ENCODE assay signal across 9 mouse cellular contexts in genomic region chr9:121778066-121778624, GRCm38 (mm10). TPM values are rescaled to one million over a fixed set of nuclear protein-coding genes. Genes with fewer than 3 reads are reported as not detected.
DNase-seq lines count a peak whose midpoint lies in the region; ATAC-seq and TF ChIP-seq lines count a peak whose summit lies in the region.
"Had no signal": no experiment of that assay in that cellular context is flagged by ENCODE, and none has a peak within 500 bp of the region (broad histone marks: within the 10 kb centered on the region; RNA-seq: fewer than 3 reads in every experiment).

No protein-coding gene starts in this region.

- H3K9ac ChIP-seq in liver, embryonic 12.5 days: no peak overlapping the region
- H3K9ac ChIP-seq in embryonic facial prominence, embryonic 15.5 days: no peak overlapping the region
- peak overlapping the region; percentile 60 for H3K9ac ChIP-seq in hindbrain, embryonic 13.5 days
- 0 out of 2 replicates have a peak overlapping the region, but pooled peaks have one; percentile 14 for H3K9ac ChIP-seq in neural tube, embryonic 15.5 days (replicated peaks)

- H3K27ac ChIP-seq in liver, embryonic 12.5 days: no peak overlapping the region
- no peak overlapping the region for H3K27ac ChIP-seq in embryonic facial prominence, embryonic 15.5 days (replicated peaks)
- H3K27ac ChIP-seq in hindbrain, embryonic 13.5 days: no peak overlapping the region
- H3K27ac ChIP-seq in neural tube, embryonic 15.5 days (replicated peaks): no peak overlapping the region; the same call in 1 of the 2 replicates
- no peak overlapping the region for H3K27ac ChIP-seq in thymus, adult 2 months (ENCODE audit: control insufficient read depth, insufficient read depth, low read length)

- no peak for DNase-seq in liver
- peak; percentile 72 for DNase-seq in left cerebral cortex, postnatal 4 days
- no peak for DNase-seq in cerebellum, adult 11-12 months
- no peak for DNase-seq in thymus, adult 2 months

- intact Hi-C loops in left cerebral cortex, postnatal 4 days (cut with DNase I): no loop called here

- peaks cover 8% of the 10 kb centered on the region; the same call in 1 of the 2 replicates for H3K4me1 ChIP-seq in liver, embryonic 12.5 days
- H3K4me1 ChIP-seq in embryonic facial prominence, embryonic 15.5 days: peaks cover 11% of the 10 kb centered on the region
- peaks cover 11% of the 10 kb centered on the region for H3K4me1 ChIP-seq in hindbrain, embryonic 13.5 days (replicated peaks)
- H3K4me1 ChIP-seq in neural tube, embryonic 15.5 days: peaks cover 14% of the 10 kb centered on the region
- H3K4me1 ChIP-seq in thymus, adult 2 months (replicated peaks; ENCODE audit: control insufficient read depth, insufficient read depth, low read length): peaks cover 8% of the 10 kb centered on the region; the same call in 1 of the 2 replicates

- no peaks in the 10 kb centered on the region for H3K9me3 ChIP-seq in liver, embryonic 12.5 days (replicated peaks)
- no peaks in the 10 kb centered on the region for H3K9me3 ChIP-seq in embryonic facial prominence, embryonic 15.5 days (replicated peaks)
- H3K9me3 ChIP-seq in hindbrain, embryonic 13.5 days: no peaks in the 10 kb centered on the region
- H3K9me3 ChIP-seq in neural tube, embryonic 15.5 days (replicated peaks): no peaks in the 10 kb centered on the region

- 15% methylated on average over 54 of the region's 54 CpGs for WGBS in liver, embryonic 12.5 days (ENCODE audit: insufficient replicate concordance)
- 14% methylated on average over 54 of the region's 54 CpGs for WGBS in embryonic facial prominence, embryonic 15.5 days
- WGBS in hindbrain, embryonic 13.5 days: 13% methylated on average over 54 of the region's 54 CpGs
- 10% methylated on average over 54 of the region's 54 CpGs for WGBS in neural tube, embryonic 15.5 days
- WGBS in thymus, adult 2 months: 14% methylated on average over 54 of the region's 54 CpGs

- ATAC-seq in liver, embryonic 12.5 days: peak; percentile 10; the same call in 1 of the 2 replicates
- ATAC-seq in embryonic facial prominence, embryonic 15.5 days (ENCODE audit: insufficient number of reproducible peaks, low FRiP score, low TSS enrichment, low read depth): no peak
- ATAC-seq in hindbrain, embryonic 13.5 days (ENCODE audit: low FRiP score): peak; percentile 74
- ATAC-seq in neural tube, embryonic 15.5 days (ENCODE audit: low FRiP score): peak; percentile 69

- H3K27me3 ChIP-seq in liver, embryonic 12.5 days (replicated peaks): peaks cover 49% of the 10 kb centered on the region
- peaks cover 34% of the 10 kb centered on the region for H3K27me3 ChIP-seq in embryonic facial prominence, embryonic 15.5 days
- H3K27me3 ChIP-seq in hindbrain, embryonic 13.5 days: peaks cover 57% of the 10 kb centered on the region
- H3K27me3 ChIP-seq in neural tube, embryonic 15.5 days (replicated peaks): peaks cover 47% of the 10 kb centered on the region
- no peaks in the 10 kb centered on the region; the same call in 1 of the 2 replicates for H3K27me3 ChIP-seq in thymus, adult 2 months (ENCODE audit: control insufficient read depth, insufficient read depth, low read length)

- peak overlapping the region; percentile 14; the same call in 1 of the 2 replicates for H3K4me3 ChIP-seq in liver, embryonic 12.5 days
- peak overlapping the region; percentile 35 for H3K4me3 ChIP-seq in embryonic facial prominence, embryonic 15.5 days (replicated peaks)
- H3K4me3 ChIP-seq in hindbrain, embryonic 13.5 days: peak overlapping the region; percentile 39
- H3K4me3 ChIP-seq in neural tube, embryonic 15.5 days (replicated peaks): peak overlapping the region; percentile 35
- no peak overlapping the region for H3K4me3 ChIP-seq in thymus, adult 2 months (ENCODE audit: control insufficient read depth, insufficient read depth, low read length)

- TF ChIP-seq CTCF in thymus, adult 2 months (IDR thresholded peaks at IDR 0.05; ENCODE audit: borderline replicate concordance, control insufficient read depth, extremely low read depth, insufficient read depth, low read length, poor library complexity): no peak

- no peaks in the 10 kb centered on the region for H3K36me3 ChIP-seq in liver, embryonic 12.5 days
- no peaks in the 10 kb centered on the region for H3K36me3 ChIP-seq in embryonic facial prominence, embryonic 15.5 days
- no peaks in the 10 kb centered on the region for H3K36me3 ChIP-seq in hindbrain, embryonic 13.5 days
- no peaks in the 10 kb centered on the region for H3K36me3 ChIP-seq in neural tube, embryonic 15.5 days
- no peaks in the 10 kb centered on the region for H3K36me3 ChIP-seq in thymus, adult 2 months (ENCODE audit: control insufficient read depth, insufficient read depth, low read length)

- TF ChIP-seq POLR2A in thymus, adult 2 months (IDR thresholded peaks at IDR 0.05; ENCODE audit: control insufficient read depth, extremely low read depth, insufficient read depth, low read length, poor library complexity): no peak

- H3K4me2 ChIP-seq in liver, embryonic 12.5 days: peak overlapping the region; percentile 37
- H3K4me2 ChIP-seq in embryonic facial prominence, embryonic 15.5 days (replicated peaks): peak overlapping the region; percentile 56
- H3K4me2 ChIP-seq in hindbrain, embryonic 13.5 days: peak overlapping the region; percentile 68
- H3K4me2 ChIP-seq in neural tube, embryonic 15.5 days: peak overlapping the region; percentile 64

RNA-seq across cellular contexts. Expression of gene Klhl40, which starts 0.7 kb away (rescaled TPM):
- polyA plus RNA-seq in liver, embryonic 12.5 days (2016; fragmentation: Nextera tagmentation; extraction: Ambion mirVana): 0.06 and 0.26 TPM in 2 replicates
- polyA plus RNA-seq in embryonic facial prominence, embryonic 15.5 days (2015; fragmentation: Nextera tagmentation; extraction: Ambion mirVana): 16.7 and 23.2 TPM in 2 replicates
- polyA plus RNA-seq in hindbrain, embryonic 13.5 days (2015; fragmentation: Nextera tagmentation; extraction: Ambion mirVana): 1.2 and 1.3 TPM in 2 replicates
- total RNA-seq in left cerebral cortex, postnatal 4 days (2021): 1 to 10 TPM; 1.3 TPM
- 2.7 and 3.6 TPM in 2 replicates for polyA plus RNA-seq in neural tube, embryonic 15.5 days (2015; fragmentation: Nextera tagmentation; extraction: Ambion mirVana)
- polyA plus RNA-seq in thymus, adult 2 months (2012; rRNA removed): 0.89 and 0.93 TPM in 2 replicates
- polyA plus RNA-seq: liver, adult 2 months had no signal

RNA-seq across cellular contexts. Expression of gene Hhatl, which starts 14.2 kb away (rescaled TPM):
- not detected in 2 replicates for polyA plus RNA-seq in liver, embryonic 12.5 days (2016; fragmentation: Nextera tagmentation; extraction: Ambion mirVana)
- polyA plus RNA-seq in embryonic facial prominence, embryonic 15.5 days (2015; fragmentation: Nextera tagmentation; extraction: Ambion mirVana): 1.2 and 2.5 TPM in 2 replicates
- polyA plus RNA-seq in hindbrain, embryonic 13.5 days (2015; fragmentation: Nextera tagmentation; extraction: Ambion mirVana): not detected in 2 replicates
- total RNA-seq in left cerebral cortex, postnatal 4 days (2021): under 1 TPM in 1 of 2 experiments, not detected in 1; 0.93 TPM
- polyA plus RNA-seq in neural tube, embryonic 15.5 days (2015; fragmentation: Nextera tagmentation; extraction: Ambion mirVana): 0.38 and 0.64 TPM in 2 replicates
- polyA plus RNA-seq in thymus, adult 2 months (2012; rRNA removed): 1.1 and 12.5 TPM in 2 replicates
- total RNA-seq: liver, adult 2 months had no signal
- polyA plus RNA-seq: liver, adult 2 months had no signal

RNA-seq across cellular contexts. Expression of gene Zfp651, which starts 19.0 kb away (rescaled TPM):
- polyA plus RNA-seq in liver, embryonic 12.5 days (2016; fragmentation: Nextera tagmentation; extraction: Ambion mirVana): 1.9 and 2.6 TPM in 2 replicates
- 34.0 and 35.4 TPM in 2 replicates for polyA plus RNA-seq in embryonic facial prominence, embryonic 15.5 days (2015; fragmentation: Nextera tagmentation; extraction: Ambion mirVana)
- 11.5 and 13.3 TPM in 2 replicates for polyA plus RNA-seq in hindbrain, embryonic 13.5 days (2015; fragmentation: Nextera tagmentation; extraction: Ambion mirVana)
- 10 to 100 TPM; 87.2 to 91.9 TPM for total RNA-seq in left cerebral cortex, postnatal 4 days (2021)
- 27.9 and 36.3 TPM in 2 replicates for polyA plus RNA-seq in neural tube, embryonic 15.5 days (2015; fragmentation: Nextera tagmentation; extraction: Ambion mirVana)
- polyA plus RNA-seq in thymus, adult 2 months (2012; rRNA removed): 6.9 and 12.2 TPM in 2 replicates

RNA-seq across cellular contexts. Expression of gene Nktr, which starts 59.2 kb away (rescaled TPM):
- 34.0 and 38.9 TPM in 2 replicates for polyA plus RNA-seq in liver, embryonic 12.5 days (2016; fragmentation: Nextera tagmentation; extraction: Ambion mirVana)
- polyA plus RNA-seq in embryonic facial prominence, embryonic 15.5 days (2015; fragmentation: Nextera tagmentation; extraction: Ambion mirVana): 66.5 and 71.5 TPM in 2 replicates
- 64.6 and 67.4 TPM in 2 replicates for polyA plus RNA-seq in hindbrain, embryonic 13.5 days (2015; fragmentation: Nextera tagmentation; extraction: Ambion mirVana)
- total RNA-seq in left cerebral cortex, postnatal 4 days (2021): 100 to 1,000 TPM; 145 to 152 TPM
- polyA plus RNA-seq in neural tube, embryonic 15.5 days (2015; fragmentation: Nextera tagmentation; extraction: Ambion mirVana): 51.5 and 52.8 TPM in 2 replicates
- polyA plus RNA-seq in thymus, adult 2 months (2012; rRNA removed): 93.3 and 95.4 TPM in 2 replicates

Comparison
In these comparisons a context has a peak if more than half of its experiments do, and no peak if none do; other contexts are left out.
1. H3K9ac ChIP-seq: peak in hindbrain, embryonic 13.5 days (single experiment) and neural tube, embryonic 15.5 days (single experiment); none in liver, embryonic 12.5 days (single experiment) and embryonic facial prominence, embryonic 15.5 days (single experiment).
2. Peak in every context shown above with its lines, with median percentiles within 50 percentile points of each other: H3K4me2 ChIP-seq.